Mouse (Mus musculus) stomach, embryonic 15.5 days (tissue): Measurements from ENCODE around the gene Pik3r6. TPM values are rescaled to one million over a fixed set of nuclear protein-coding genes. Genes with fewer than 3 reads are reported as not detected.
A peak's percentile ranks its signal among the peaks of the same experiment; 100 is the strongest.

Experiments
- ATAC-seq: fragments of 200-750 bp; cut with Nextera tagmentation; 2 replicates; pipeline ENCODE4 v1.8.0; 2017; ENCODE audit warnings: low read depth, moderate number of reproducible peaks, moderate TSS enrichment; ENCODE audit not compliant: insufficient read depth, low FRiP score
- H3K27ac ChIP-seq: fragments of 300-500 bp; sonication (generic); 2 replicates; pipeline ENCODE4 v1.5.1; 2015; ENCODE audit warnings: mild to moderate bottlenecking, inconsistent platforms
- H3K27me3 ChIP-seq: fragments of 300-500 bp; sonication (generic); replicated peaks from 2 replicates; pipeline ENCODE4 v1.6.1; 2015; ENCODE audit warnings: inconsistent platforms
- H3K36me3 ChIP-seq: fragments of 300-500 bp; sonication (generic); 2 replicates; pipeline ENCODE4 v1.6.1; 2015; ENCODE audit warnings: inconsistent platforms
- H3K4me1 ChIP-seq: fragments of 300-500 bp; sonication (generic); 2 replicates; pipeline ENCODE4 v1.6.1; 2015; ENCODE audit warnings: inconsistent platforms
- H3K4me2 ChIP-seq: fragments of 300-500 bp; sonication (generic); 2 replicates; pipeline ENCODE4 v1.6.1; 2015; ENCODE audit warnings: mild to moderate bottlenecking, inconsistent platforms
- H3K4me3 ChIP-seq: fragments of 300-500 bp; sonication (generic); replicated peaks from 2 replicates; pipeline ENCODE4 v1.5.1; 2015; ENCODE audit warnings: inconsistent platforms
- H3K9ac ChIP-seq: fragments of 300-500 bp; sonication (generic); 2 replicates; pipeline ENCODE4 v1.6.1; 2015; ENCODE audit warnings: inconsistent platforms
- H3K9me3 ChIP-seq: fragments of 300-500 bp; sonication (generic); 2 replicates; pipeline ENCODE4 v1.6.1; 2016; ENCODE audit warnings: inconsistent platforms
- WGBS: fragments of 180-500 bp; shearing (Covaris S2); methylation state at CpG from one replicate; pipeline ENCODE4 v1.1.7; 2015; 5-methylcytosine and 5-hydroxymethylcytosine counted together
- polyA plus RNA-seq: library from polyadenylated mRNA; unstranded; fragments of >200 nt; fragmentation: Nextera tagmentation; extraction: Ambion mirVana; gene quantifications from 2 replicates; pipeline ENCODE4 v1.2.1, GENCODE M21; 2015

The Pik3r6 gene
- polyA plus RNA-seq, 1 experiment from 2014 or later, result 3.2 TPM

DNA sequence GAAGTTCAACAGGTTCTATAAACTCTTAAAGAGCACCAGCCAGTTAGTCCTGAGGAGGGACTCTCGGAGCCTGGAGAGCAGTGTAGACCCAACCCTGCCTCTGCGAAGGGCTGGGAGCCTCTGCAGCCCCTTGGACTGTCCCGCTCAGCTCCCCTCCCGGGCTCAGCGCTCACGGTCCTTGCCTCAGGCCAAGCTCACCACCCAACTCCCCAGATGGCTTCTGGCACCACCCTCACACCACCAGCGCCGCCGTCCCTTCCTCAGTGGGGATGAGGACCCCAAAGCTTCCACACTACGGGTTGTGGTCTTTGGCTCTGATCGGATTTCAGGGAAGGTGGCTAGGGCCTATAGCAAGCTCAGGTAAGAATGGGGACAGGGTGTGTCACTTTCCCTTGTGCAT, 10.2 kb upstream of the Pik3r6 start:
- H3K27ac ChIP-seq, result no peak overlapping the region
- 88% methylated on average over 11 of the region's 11 CpGs for WGBS
- no peak overlapping the region for H3K4me2 ChIP-seq
- no peaks in the 10 kb centered on the region for H3K27me3 ChIP-seq
- no peaks in the 10 kb centered on the region for H3K36me3 ChIP-seq
- no peak overlapping the region for H3K4me3 ChIP-seq
- no peaks in the 10 kb centered on the region for H3K4me1 ChIP-seq
- H3K9me3 ChIP-seq, result no peaks in the 10 kb centered on the region
- ATAC-seq, result no peak
- no peak overlapping the region for H3K9ac ChIP-seq

DNA sequence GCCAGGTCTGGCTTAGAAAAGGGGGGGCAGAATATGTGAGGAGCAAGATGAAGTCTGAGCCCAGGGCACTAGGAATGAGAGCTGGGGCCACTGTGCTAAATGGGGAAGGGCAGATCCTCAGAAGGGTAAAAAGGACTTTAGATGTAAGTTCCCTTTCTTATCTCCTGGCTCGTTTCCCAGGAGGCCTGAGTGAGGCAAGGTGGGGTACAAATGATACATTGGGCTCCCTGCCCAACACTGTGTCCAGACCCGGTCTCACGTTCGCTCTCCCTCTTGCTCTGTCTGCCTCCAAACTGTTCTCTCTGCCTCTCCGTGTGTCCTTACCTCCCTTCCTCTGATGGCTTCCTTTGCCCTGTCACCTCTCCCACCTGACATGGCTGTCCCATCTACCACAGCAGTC, 9.1 kb upstream of the Pik3r6 start:
- ATAC-seq, result no peak
- Histone ChIP-seq H3K9ac (no peak overlapping the region), H3K27ac (no peak overlapping the region), H3K9me3 (no peaks in the 10 kb centered on the region), H3K4me2 (no peak overlapping the region), H3K4me3 (no peak overlapping the region), H3K36me3 (no peaks in the 10 kb centered on the region), H3K4me1 (no peaks in the 10 kb centered on the region), H3K27me3 (no peaks in the 10 kb centered on the region)
- 61% methylated on average over 5 of the region's 5 CpGs for WGBS

DNA sequence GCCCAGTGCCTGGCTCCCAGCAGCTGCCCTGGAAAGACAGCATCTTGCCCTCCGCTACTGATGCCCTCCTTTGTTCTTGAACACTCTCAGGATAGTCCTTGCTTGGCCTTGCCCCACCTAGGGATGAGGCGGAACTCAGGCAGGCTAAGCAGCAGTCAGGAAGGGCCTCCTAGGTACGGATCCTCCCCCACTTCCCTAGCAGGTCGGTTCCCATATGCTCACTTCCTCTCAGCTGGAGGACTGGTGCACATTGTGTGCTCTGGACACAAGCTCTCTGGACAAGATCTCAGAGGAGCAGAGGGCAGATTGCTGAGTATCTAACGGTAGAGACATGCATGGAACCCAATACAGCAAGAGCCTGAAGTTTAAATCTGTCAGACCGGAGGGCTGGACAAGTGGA, 5.7 kb upstream of the Pik3r6 start:
- Histone ChIP-seq H3K4me1 (0 out of 2 replicates have a peak, but pooled peaks cover 5% of the 10 kb centered on the region), H3K9ac (no peak overlapping the region), H3K9me3 (no peaks in the 10 kb centered on the region), H3K27ac (no peak overlapping the region), H3K4me3 (no peak overlapping the region), H3K4me2 (no peak overlapping the region), H3K36me3 (no peaks in the 10 kb centered on the region), H3K27me3 (no peaks in the 10 kb centered on the region)
- ATAC-seq, result no peak
- 60% methylated on average over 6 of the region's 6 CpGs for WGBS

DNA sequence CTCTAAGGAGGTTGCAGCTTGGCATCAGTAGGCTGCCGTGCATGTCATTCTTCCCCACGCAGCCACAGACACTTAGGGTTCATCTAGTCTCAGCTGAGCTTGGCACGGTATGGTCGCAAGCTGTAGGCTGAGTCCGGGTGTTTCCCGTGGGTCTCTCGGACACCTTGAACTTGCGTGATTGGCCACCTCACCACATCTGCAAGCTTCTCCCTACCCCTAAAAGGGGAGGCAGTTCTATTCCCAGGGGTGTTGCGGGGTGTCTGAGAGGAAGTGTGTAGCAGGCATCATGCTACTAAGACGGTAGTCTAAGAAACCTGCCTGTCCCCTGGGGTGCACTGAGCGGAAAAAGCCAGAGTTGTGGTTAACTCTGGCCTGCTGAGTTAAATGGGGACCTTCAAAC, 4.3 kb upstream of the Pik3r6 start:
- Histone ChIP-seq H3K4me3 (no peak overlapping the region), H3K27me3 (no peaks in the 10 kb centered on the region)
- WGBS, result 83% methylated on average over 11 of the region's 11 CpGs

DNA sequence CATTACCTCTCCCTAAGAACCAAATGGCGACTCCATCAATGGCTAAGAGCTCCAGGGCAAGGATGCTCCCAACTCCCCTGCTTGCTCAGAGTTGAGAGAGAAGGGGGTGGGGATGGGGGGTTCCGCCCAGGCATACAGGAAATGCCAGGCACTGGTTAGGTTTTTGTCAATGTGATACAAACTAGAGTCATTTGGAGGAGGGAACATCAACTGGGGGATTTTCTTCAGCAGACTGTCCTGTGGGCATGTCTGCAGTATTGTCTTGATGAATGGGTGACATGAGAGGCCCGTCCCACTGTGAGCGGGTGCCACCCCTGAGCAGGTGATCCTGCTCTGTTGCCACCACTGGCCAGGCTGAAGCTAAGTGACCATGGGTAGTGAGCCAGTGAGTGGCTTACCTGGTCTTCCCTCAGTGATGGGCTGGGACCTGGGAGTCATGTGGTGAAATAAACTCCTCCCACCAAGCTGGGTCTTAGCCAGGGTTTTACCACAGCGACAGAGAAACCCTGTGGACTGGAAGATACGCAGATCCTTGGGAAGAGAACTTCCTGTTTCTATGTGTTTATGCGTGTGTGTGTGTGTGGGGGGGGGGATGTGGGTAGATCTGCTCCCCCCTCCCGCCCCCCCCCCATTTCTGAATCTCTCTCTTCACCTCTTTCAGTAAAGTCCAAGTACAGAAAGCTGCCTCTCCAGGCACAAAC, 3.7 kb upstream of the Pik3r6 start:
- no peak for ATAC-seq
- WGBS, result 55% methylated on average over 8 of the region's 8 CpGs
- H3K27me3 ChIP-seq, result no peaks in the 10 kb centered on the region
- H3K9me3 ChIP-seq, result no peaks in the 10 kb centered on the region
- no peak overlapping the region for H3K27ac ChIP-seq
- no peak overlapping the region for H3K4me3 ChIP-seq
- no peaks in the 10 kb centered on the region for H3K36me3 ChIP-seq
- no peak overlapping the region for H3K4me2 ChIP-seq
- H3K4me1 ChIP-seq, result 0 out of 2 replicates have a peak, but pooled peaks cover 5% of the 10 kb centered on the region
- H3K9ac ChIP-seq, result no peak overlapping the region

More for the DNA sequence above, 4.3 kb upstream of the Pik3r6 start:
- no peak for ATAC-seq
- Histone ChIP-seq H3K27ac (no peak overlapping the region), H3K9me3 (no peaks in the 10 kb centered on the region), H3K4me2 (no peak overlapping the region), H3K9ac (no peak overlapping the region), H3K4me1 (0 out of 2 replicates have a peak, but pooled peaks cover 5% of the 10 kb centered on the region), H3K36me3 (no peaks in the 10 kb centered on the region)

DNA sequence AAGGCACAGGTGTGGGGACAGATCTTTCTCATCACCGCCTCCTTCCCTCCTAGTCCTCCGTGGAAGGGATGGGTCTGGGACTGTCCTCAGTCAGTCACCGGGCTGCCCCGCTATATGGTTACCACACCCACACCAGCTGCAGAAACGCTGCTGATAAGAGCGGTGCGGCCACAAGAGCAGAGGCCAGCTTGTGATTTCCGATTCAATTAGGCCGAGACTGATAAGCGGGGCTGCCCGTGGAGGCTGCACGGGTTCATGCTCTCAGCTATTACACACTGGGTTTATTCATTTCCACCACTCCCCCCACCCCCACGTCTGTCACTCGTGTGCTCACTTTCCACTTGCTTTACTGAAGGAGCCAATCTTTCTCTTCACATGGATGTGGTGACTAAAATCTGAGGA, 1.9 kb upstream of the Pik3r6 start:
- peak; percentile 45; the same call in 1 of the 2 replicates for ATAC-seq
- Histone ChIP-seq H3K9me3 (no peaks in the 10 kb centered on the region), H3K9ac (no peak overlapping the region), H3K4me3 (no peak overlapping the region), H3K36me3 (no peaks in the 10 kb centered on the region), H3K4me1 (0 out of 2 replicates have a peak, but pooled peaks cover 5% of the 10 kb centered on the region), H3K27ac (no peak overlapping the region), H3K27me3 (no peaks in the 10 kb centered on the region), H3K4me2 (no peak overlapping the region)
- 24% methylated on average over 14 of the region's 14 CpGs for WGBS

DNA sequence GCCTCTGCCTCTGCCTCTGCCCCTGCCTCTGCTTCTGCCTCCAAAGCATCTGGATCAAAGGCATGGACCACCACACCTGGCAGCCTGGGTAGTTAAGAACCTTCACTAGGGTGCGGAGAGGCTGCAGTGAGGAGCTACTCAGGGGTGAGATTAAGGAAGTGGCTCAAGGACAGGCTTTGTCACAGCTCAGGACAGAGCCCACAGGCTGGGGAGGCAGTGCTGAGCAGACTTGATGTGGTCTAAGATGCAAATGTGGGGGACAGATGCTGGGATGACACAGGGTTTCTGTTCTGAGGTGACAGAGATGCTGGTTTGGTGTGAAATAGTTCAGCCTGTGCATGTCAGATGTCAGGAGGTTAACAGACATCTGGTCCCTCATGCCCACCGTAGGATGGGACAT, 411 bp upstream of the Pik3r6 start:
- H3K9me3 ChIP-seq, result no peaks in the 10 kb centered on the region
- H3K27ac ChIP-seq, result no peak overlapping the region
- no peaks in the 10 kb centered on the region for H3K27me3 ChIP-seq
- no peak for ATAC-seq
- H3K4me1 ChIP-seq, result 0 out of 2 replicates have a peak, but pooled peaks cover 5% of the 10 kb centered on the region
- H3K4me3 ChIP-seq, result no peak overlapping the region
- no peak overlapping the region for H3K9ac ChIP-seq
- no peak overlapping the region for H3K4me2 ChIP-seq
- WGBS, result 67% methylated on average over 2 of the region's 2 CpGs
- no peaks in the 10 kb centered on the region for H3K36me3 ChIP-seq

DNA sequence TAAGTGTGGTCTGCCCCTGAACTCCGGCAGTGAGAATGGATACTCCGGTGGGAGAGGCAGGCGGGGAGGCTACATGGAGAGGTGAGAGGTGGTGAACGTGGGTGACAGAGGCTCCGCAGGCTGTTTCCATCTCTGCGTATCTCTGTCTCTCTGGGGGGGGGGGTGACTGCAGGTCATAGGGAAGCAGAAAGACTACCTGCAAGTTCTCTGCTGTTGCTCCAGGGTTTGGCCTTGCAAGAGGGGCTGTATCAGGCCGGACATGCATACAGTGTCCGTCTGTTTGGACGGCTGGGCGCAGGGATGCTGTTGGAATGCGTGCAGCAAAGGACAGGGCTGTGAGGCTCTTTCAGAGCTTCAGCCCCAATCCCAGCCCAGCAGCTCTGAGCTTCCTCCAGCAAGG, 2.1 kb downstream of the Pik3r6 start:
- H3K4me1 ChIP-seq, result 0 out of 2 replicates have a peak, but pooled peaks cover 5% of the 10 kb centered on the region
- no peaks in the 10 kb centered on the region for H3K36me3 ChIP-seq
- H3K27ac ChIP-seq, result no peak overlapping the region
- H3K27me3 ChIP-seq, result no peaks in the 10 kb centered on the region
- H3K4me2 ChIP-seq, result no peak overlapping the region
- 78% methylated on average over 11 of the region's 11 CpGs for WGBS
- ATAC-seq, result no peak
- no peak overlapping the region for H3K9ac ChIP-seq
- no peaks in the 10 kb centered on the region for H3K9me3 ChIP-seq
- no peak overlapping the region for H3K4me3 ChIP-seq

DNA sequence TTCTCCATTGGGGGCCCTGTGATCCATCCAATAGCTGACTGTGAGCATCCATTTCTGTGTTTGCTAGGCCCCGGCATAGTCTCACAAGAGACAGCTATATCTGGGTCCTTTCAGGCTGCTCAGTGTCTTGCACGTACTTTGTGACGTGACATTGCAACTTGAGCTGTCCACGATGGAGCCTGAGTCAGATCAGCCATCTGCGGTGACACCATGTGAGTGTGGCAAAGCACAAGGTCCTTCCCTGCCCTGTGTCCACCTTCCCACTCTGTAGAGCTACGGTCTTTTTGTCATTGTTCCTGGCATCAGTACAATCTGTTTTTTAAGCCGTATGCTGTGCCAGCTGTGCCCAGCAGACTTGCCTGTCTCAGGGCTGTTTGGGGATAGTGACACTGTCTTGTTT, 4.4 kb downstream of the Pik3r6 start:
- ATAC-seq, result no peak
- H3K27ac ChIP-seq, result no peak overlapping the region
- 83% methylated on average over 7 of the region's 7 CpGs for WGBS
- no peak overlapping the region for H3K4me2 ChIP-seq
- H3K9ac ChIP-seq, result no peak overlapping the region
- H3K27me3 ChIP-seq, result no peaks in the 10 kb centered on the region
- H3K36me3 ChIP-seq, result no peaks in the 10 kb centered on the region
- H3K9me3 ChIP-seq, result no peaks in the 10 kb centered on the region
- no peaks in the 10 kb centered on the region for H3K4me1 ChIP-seq
- H3K4me3 ChIP-seq, result no peak overlapping the region

DNA sequence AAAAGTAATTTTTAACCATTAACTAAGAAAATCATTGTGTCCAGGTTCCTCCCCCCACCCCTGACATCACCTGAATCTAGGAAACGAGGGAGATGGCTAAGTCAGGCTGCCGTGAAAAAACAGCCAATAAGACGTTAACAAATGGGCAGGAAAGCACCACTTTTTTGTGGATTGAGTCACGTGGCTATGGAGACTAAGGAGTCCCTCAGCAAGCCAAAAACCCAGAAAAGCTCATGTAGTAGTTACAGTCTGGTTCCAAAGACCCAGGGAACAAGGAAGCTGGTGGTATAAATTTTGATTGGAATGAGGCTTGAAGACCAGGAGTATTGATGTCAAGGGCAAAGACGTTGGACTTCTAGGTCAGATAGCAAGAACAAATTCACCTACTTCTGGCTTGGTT, 5.8 kb downstream of the Pik3r6 start:
- Histone ChIP-seq H3K9ac (no peak overlapping the region), H3K4me1 (no peaks in the 10 kb centered on the region), H3K9me3 (no peaks in the 10 kb centered on the region), H3K27me3 (no peaks in the 10 kb centered on the region), H3K4me2 (no peak overlapping the region), H3K27ac (no peak overlapping the region), H3K4me3 (no peak overlapping the region), H3K36me3 (no peaks in the 10 kb centered on the region)
- WGBS, result 68% methylated on average over 5 of the region's 5 CpGs
- no peak for ATAC-seq

DNA sequence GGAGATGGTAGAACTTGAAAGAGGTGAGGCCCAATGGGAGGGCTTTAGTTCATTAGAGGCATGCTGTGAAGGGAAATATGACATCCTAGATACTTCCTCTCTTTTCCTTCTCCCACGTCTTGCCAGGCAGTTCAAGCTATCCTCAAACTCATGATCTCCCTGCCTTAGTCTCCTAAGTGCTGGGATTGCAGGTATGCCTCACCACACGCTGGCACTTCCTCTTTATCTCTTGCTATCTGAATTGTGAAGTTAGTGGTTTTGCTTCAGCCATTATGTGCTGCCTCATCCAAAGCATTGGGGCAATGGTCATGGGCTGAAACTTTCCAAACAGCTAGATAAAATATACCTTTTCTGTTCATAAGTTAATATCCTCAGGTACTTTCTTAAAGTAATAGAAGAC, 6.4 kb downstream of the Pik3r6 start:
- WGBS, result 58% methylated on average over 2 of the region's 2 CpGs
- no peak for ATAC-seq
- Histone ChIP-seq H3K4me3 (no peak overlapping the region), H3K9ac (no peak overlapping the region), H3K4me1 (no peaks in the 10 kb centered on the region), H3K27ac (no peak overlapping the region), H3K9me3 (no peaks in the 10 kb centered on the region), H3K4me2 (no peak overlapping the region), H3K36me3 (no peaks in the 10 kb centered on the region), H3K27me3 (no peaks in the 10 kb centered on the region)

DNA sequence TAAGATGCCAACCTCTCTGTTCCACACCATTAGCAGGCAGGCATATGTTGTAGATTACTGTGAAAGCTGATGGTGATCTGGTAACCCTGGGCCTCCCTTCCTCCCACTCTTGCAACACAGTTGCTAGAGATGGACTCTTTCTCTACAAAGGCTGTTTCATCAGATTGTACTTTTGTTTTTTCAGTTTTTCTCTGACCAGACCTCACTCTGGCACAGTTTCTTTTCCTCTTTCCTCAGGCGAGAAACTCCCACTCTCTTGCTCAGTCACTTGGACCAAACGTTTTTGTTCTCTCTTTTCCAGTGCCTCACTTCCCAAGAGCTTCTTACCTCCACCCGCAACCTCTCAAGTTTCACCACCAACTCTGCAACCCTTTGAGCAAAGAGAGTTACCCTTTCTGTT, 11.2 kb downstream of the Pik3r6 start:
- no peaks in the 10 kb centered on the region for H3K9me3 ChIP-seq
- H3K36me3 ChIP-seq, result no peaks in the 10 kb centered on the region
- H3K9ac ChIP-seq, result no peak overlapping the region
- no peaks in the 10 kb centered on the region for H3K27me3 ChIP-seq
- no peak for ATAC-seq
- no peak overlapping the region for H3K4me3 ChIP-seq
- no peaks in the 10 kb centered on the region for H3K4me1 ChIP-seq
- WGBS, result 41% methylated on average over 3 of the region's 3 CpGs
- no peak overlapping the region for H3K27ac ChIP-seq
- H3K4me2 ChIP-seq, result no peak overlapping the region

DNA sequence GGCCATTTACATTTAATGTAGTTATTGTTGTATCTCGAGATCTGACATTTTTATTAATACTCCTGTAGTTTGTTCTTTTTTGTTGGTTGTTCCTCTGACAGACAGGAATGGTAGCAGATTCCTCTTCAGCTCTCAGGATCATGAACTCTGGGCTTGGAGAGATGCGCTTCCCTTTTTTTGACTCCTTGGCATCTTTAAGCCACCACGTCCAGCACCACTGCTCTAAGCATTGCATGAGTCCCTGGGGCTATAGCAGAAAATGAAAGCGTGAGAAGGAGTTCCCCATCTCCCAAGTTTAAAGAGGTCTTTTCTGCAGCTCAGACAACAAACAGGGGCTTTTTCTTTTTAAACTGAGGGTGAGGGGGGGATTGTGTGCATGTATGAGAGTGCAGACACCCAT, 16.5 kb downstream of the Pik3r6 start:
- no peak for ATAC-seq
- no peaks in the 10 kb centered on the region for H3K27me3 ChIP-seq
- no peaks in the 10 kb centered on the region for H3K9me3 ChIP-seq
- H3K4me2 ChIP-seq, result no peak overlapping the region
- no peak overlapping the region for H3K9ac ChIP-seq
- WGBS, result 89% methylated on average over 4 of the region's 4 CpGs
- no peak overlapping the region for H3K27ac ChIP-seq
- H3K36me3 ChIP-seq, result no peaks in the 10 kb centered on the region
- H3K4me3 ChIP-seq, result no peak overlapping the region
- no peaks in the 10 kb centered on the region for H3K4me1 ChIP-seq
